Mouse (Mus musculus): ENCODE results near the gene Sipa1l3.

Sipa1l3 gene

GRCm38 (mm10) chr7:29480183-29480582, 38.3 kb downstream of the Sipa1l3 start:
- DNase-seq (ENCODE audit: low spot score): no peak

DNA sequence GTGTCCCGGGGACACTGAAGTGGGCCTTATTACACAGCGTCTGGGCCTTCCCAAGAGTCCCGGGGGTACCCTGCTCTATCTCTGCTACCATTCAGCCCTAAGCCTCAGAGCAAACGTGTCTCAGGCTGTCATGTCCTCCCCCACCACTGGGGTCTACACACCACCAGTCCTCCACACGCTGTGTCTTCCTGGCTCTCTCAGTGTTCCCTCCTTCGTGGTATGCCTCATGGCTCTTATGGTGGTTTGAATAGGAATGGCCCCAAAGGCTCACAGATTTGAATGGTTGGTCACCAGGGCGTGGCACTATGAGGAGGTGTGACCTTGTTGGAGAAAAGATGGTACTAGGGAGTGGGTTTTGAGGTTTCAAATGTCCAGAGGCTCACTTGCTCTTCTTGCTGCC, 43.4 kb downstream of the Sipa1l3 start:
- no peak for DNase-seq (ENCODE audit: low spot score)

DNA sequence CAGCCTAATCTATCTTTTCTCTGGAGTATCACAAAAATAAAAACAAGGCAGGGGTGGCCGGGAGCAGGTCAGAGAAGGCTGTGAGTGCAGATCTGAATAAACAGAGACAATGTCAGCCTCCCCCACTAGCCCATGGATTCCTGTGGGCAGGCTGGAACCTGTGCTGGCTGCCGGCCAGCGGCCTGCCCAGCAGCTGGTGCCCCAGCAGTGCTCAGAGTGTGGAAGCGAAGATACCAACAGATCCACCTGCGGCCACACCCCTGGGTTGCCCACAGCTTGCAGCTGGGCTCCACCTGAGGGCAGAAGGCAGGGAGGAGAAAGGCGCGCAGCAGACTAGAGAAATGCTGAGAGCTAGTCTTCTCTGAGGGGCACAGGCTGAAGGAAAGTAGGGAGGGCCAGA, 47.1 kb downstream of the Sipa1l3 start:
- no peak for DNase-seq (ENCODE audit: low spot score)

GRCm38 (mm10) chr7:29469602-29470344, 48.7 kb downstream of the Sipa1l3 start:
- no peak for DNase-seq (ENCODE audit: low spot score)

- no peak for DNase-seq (ENCODE audit: low spot score)
Observed at GRCm38 (mm10) chr7:29468593-29468992, 49.8 kb downstream of the Sipa1l3 start.

- DNase-seq (ENCODE audit: low spot score): no peak
Observed at GRCm38 (mm10) chr7:29466585-29466984, 51.9 kb downstream of the Sipa1l3 start.

DNA sequence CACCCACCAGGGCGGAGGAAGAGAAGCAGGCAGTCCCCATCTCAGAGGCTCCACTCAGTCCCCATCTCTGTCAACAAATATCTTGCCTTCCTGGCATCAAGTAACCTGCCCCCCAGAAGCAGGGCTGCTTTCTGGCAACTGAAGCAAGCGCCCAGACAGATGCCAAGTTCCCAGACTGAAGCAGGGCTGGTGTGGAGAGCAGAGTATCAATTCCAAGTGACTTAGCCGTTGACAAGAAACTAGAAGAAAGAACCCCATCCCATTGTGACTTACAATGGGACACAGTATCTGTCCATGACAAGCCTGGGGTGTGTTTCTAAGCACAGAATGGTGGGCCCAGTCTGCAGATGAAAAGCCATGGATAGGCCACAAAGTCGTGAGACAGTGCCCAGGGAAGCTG, 52.7 kb downstream of the Sipa1l3 start:
- DNase-seq (ENCODE audit: low spot score): no peak

- no peak for DNase-seq (ENCODE audit: low spot score)
Observed at GRCm38 (mm10) chr7:29462820-29463219, 55.6 kb downstream of the Sipa1l3 start.

GRCm38 (mm10) chr7:29462178-29462577, 56.3 kb downstream of the Sipa1l3 start:
- no peak for DNase-seq (ENCODE audit: low spot score)

DNA sequence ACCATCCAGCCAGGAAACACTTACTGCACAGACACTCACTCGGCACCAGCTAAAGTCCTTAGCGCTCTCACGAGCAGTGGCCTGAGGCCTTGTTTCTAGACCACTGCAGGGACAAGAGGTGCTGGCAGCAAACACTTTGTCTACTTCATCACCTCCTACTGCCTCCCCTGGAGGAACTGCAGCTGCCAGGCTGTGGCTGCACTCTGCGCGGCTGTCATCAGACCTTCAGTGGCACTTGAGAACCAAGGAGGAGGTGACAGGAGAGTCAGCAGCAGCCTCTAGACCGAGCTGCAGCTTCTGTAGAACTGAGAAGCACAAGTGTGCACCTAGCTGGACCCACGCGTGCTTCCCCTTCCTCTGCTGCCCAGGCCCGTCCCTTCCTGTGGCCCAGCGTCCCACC, 56.9 kb downstream of the Sipa1l3 start:
- DNase-seq (ENCODE audit: low spot score): no peak

GRCm38 (mm10) chr7:29458889-29459740, 59.3 kb downstream of the Sipa1l3 start:
- no peak for DNase-seq (ENCODE audit: low spot score)

DNA sequence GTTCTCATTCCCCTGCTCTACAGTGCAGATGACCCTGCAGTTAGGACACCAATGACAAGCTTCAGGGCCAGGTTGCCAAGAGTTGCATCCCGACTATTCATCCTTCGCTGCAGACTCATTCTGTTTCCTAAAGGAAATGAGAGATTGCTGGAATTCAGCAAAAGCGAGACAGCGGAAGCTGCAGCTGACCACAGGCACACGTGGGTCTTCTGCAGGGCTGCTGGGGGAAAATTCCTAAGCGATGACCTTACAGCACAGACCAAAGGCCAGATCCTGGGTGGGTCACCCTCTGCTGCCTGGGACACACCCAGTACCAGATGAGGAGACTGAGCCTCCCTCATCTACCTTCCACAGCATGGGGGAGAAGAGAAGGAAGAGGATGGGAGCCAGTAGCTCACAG, 60.7 kb downstream of the Sipa1l3 start:
- DNase-seq (ENCODE audit: low spot score): no peak

- DNase-seq (ENCODE audit: low spot score): no peak
Observed at GRCm38 (mm10) chr7:29456716-29457115, 61.7 kb downstream of the Sipa1l3 start.

GRCm38 (mm10) chr7:29455591-29455990, 62.9 kb downstream of the Sipa1l3 start:
- DNase-seq (ENCODE audit: low spot score): no peak

DNA sequence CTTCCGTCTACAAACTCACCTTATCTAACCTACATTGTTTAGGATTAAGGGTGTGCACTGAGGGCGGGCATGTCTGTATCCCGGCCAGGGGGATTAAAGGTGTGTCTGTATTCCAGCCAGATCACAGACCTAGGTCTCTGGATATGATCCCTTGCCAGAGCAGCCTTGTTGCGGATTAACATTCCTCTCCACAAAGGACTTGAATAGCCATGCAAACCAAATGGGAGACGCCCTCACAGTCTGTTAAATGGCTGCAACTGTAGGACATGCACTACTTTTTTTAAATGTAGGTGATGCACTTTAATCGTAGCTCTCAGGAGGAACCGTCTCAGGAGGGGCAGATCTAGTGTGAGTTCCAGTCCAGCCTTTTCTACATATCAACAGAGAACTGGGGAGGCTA, 63.5 kb downstream of the Sipa1l3 start:
- no peak for DNase-seq (ENCODE audit: low spot score)

GRCm38 (mm10) chr7:29452991-29453741, 65.3 kb downstream of the Sipa1l3 start:
- DNase-seq (ENCODE audit: low spot score): peak; percentile 2

DNA sequence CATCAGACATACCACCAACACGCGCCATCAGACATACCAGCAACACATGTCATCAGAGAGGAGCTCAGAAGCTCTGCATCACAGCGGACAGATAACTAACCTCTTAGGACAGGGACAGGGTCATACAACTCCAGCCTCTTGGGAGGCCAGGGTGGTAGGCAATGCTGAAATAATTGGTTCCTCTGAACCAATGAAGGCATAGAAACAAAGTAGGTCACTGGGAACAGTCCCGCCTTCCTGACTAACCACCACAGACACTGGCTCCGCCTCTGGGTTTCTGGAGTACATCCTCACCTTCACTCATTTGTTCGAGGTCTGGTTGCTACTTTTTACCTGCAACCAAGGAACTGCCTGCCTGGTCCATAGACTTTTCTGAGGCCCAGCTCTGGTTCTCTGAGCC, 66.1 kb downstream of the Sipa1l3 start:
- no peak for DNase-seq (ENCODE audit: low spot score)

DNA sequence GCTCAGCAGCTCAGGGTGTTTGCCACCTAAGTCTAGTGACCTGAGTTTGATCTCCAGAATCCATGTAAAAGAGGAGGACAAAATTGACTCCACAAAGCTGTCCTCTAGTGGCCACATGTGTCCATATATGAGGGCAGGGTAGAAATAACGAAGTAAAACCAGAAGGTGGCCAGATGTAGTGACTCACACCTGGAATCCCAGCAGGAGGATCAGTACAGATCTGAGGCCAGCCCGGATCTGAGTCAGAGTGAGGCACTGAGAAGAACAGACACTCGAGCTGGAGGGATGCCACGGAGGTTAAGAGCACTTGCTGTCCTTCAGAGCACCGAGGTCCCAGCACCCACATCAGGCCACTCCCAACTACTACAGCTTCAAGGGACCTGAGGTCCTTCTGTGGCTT, 68.3 kb downstream of the Sipa1l3 start:
- no peak for DNase-seq (ENCODE audit: low spot score)

GRCm38 (mm10) chr7:29448830-29449229, 69.6 kb downstream of the Sipa1l3 start:
- DNase-seq (ENCODE audit: low spot score): no peak

GRCm38 (mm10) chr7:29447147-29447829, 71.2 kb downstream of the Sipa1l3 start:
- DNase-seq (ENCODE audit: low spot score): no peak

DNA sequence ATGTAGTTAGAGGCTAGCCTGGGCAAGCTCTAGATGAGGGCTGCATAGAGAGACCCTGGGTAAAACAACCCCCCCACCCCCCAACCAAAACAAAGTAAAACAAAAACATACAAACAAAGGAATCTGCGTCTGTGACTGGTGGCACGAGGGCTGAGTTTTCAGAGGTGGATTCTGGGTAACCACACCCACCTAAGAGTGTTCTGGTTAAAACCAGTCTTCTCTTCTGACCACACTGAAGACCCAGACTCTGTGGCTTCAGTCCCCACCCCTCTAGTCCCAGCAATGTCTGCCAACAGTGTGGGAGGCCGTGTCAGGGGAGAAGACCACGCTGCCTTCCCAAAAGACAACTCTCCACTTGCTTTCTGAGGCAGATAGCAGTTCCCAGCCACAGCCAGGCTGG, 72.3 kb downstream of the Sipa1l3 start:
- no peak for DNase-seq (ENCODE audit: low spot score)

- no peak for DNase-seq (ENCODE audit: low spot score)
Observed at GRCm38 (mm10) chr7:29444527-29444926, 73.9 kb downstream of the Sipa1l3 start.

Measured in adipocyte (in vitro differentiated cells).